Mouse (Mus musculus) splenic B cell, adult 2 months (primary cell): Measurements from ENCODE around the gene Rps6kl1.

Source experiments
- DNase-seq: peaks from one replicate; pipeline ENCODE4 v3.0.0-alpha.2; 2011; ENCODE audit warnings: low read depth, low spot score
- H3K27me3 ChIP-seq: 2 replicates; pipeline ENCODE4 v1.6.1; 2012; ENCODE audit warnings: mild to moderate bottlenecking, low read length, moderate library complexity, mixed read lengths; ENCODE audit not compliant: control insufficient read depth, poor library complexity, insufficient read depth, severe bottlenecking
- H3K36me3 ChIP-seq: 2 replicates; pipeline ENCODE4 v1.6.1; 2012; ENCODE audit warnings: mild to moderate bottlenecking, low read length, moderate library complexity, mixed read lengths; ENCODE audit not compliant: control insufficient read depth, poor library complexity, insufficient read depth, severe bottlenecking

The Rps6kl1 gene

GRCm38 (mm10) chr12:85112550-85113251 is 38.4 kb downstream of the Rps6kl1 start:
- no peak for DNase-seq
- no peaks in the 10 kb centered on the region for H3K27me3 ChIP-seq
- H3K36me3 ChIP-seq: peaks cover 2% of the 10 kb centered on the region; the same call in 1 of the 2 replicates

GRCm38 (mm10) chr12:85110698-85111592 is 40.1 kb downstream of the Rps6kl1 start, which contains the start of the genes Prox2 and Dlst:
Prox2 (minus strand) TSS chr12:85110759.
Dlst (plus strand) TSS chr12:85110833.
- peaks cover 2% of the 10 kb centered on the region; the same call in 1 of the 2 replicates for H3K36me3 ChIP-seq
- no peaks in the 10 kb centered on the region for H3K27me3 ChIP-seq
- DNase-seq: peak; percentile 86

- DNase-seq: no peak
- no peaks in the 10 kb centered on the region for H3K27me3 ChIP-seq
- H3K36me3 ChIP-seq: no peaks in the 10 kb centered on the region
Observed at GRCm38 (mm10) chr12:85110011-85110697, 40.9 kb downstream of the Rps6kl1 start.

GRCm38 (mm10) chr12:85109426-85109825 is 41.6 kb downstream of the Rps6kl1 start:
- no peak for DNase-seq
- no peaks in the 10 kb centered on the region for H3K36me3 ChIP-seq

GRCm38 (mm10) chr12:85108643-85109042 is 42.4 kb downstream of the Rps6kl1 start:
- no peaks in the 10 kb centered on the region for H3K36me3 ChIP-seq
- DNase-seq: no peak
- no peaks in the 10 kb centered on the region for H3K27me3 ChIP-seq

More at GRCm38 (mm10) chr12:85109426-85109825, 41.6 kb downstream of the Rps6kl1 start:
- H3K27me3 ChIP-seq: no peaks in the 10 kb centered on the region

GRCm38 (mm10) chr12:85106292-85106691 is 44.8 kb downstream of the Rps6kl1 start:
- no peaks in the 10 kb centered on the region for H3K27me3 ChIP-seq
- peak; percentile 32 for DNase-seq
- no peaks in the 10 kb centered on the region for H3K36me3 ChIP-seq

GRCm38 (mm10) chr12:85104789-85105188 is 46.3 kb downstream of the Rps6kl1 start:
- H3K27me3 ChIP-seq: no peaks in the 10 kb centered on the region
- DNase-seq: no peak
- no peaks in the 10 kb centered on the region for H3K36me3 ChIP-seq

- H3K27me3 ChIP-seq: no peaks in the 10 kb centered on the region
- DNase-seq: no peak
- no peaks in the 10 kb centered on the region for H3K36me3 ChIP-seq
Observed at GRCm38 (mm10) chr12:85103096-85103495, 48.0 kb downstream of the Rps6kl1 start.

- Histone ChIP-seq H3K27me3 (no peaks in the 10 kb centered on the region), H3K36me3 (no peaks in the 10 kb centered on the region)
- no peak for DNase-seq
Observed at GRCm38 (mm10) chr12:85101521-85102106, 49.5 kb downstream of the Rps6kl1 start.

- DNase-seq: no peak
- Histone ChIP-seq H3K27me3 (no peaks in the 10 kb centered on the region), H3K36me3 (no peaks in the 10 kb centered on the region)
Observed at GRCm38 (mm10) chr12:85101001-85101400, 50.1 kb downstream of the Rps6kl1 start.

- no peak for DNase-seq
- H3K36me3 ChIP-seq: no peaks in the 10 kb centered on the region
- no peaks in the 10 kb centered on the region for H3K27me3 ChIP-seq
Observed at GRCm38 (mm10) chr12:85095859-85096258, 55.2 kb downstream of the Rps6kl1 start.

- peaks cover 2% of the 10 kb centered on the region; the same call in 1 of the 2 replicates for H3K36me3 ChIP-seq
- no peak for DNase-seq
- H3K27me3 ChIP-seq: no peaks in the 10 kb centered on the region
Observed at GRCm38 (mm10) chr12:85095146-85095545, 55.9 kb downstream of the Rps6kl1 start.

GRCm38 (mm10) chr12:85094706-85095105 is 56.4 kb downstream of the Rps6kl1 start:
- H3K27me3 ChIP-seq: no peaks in the 10 kb centered on the region
- no peak for DNase-seq
- H3K36me3 ChIP-seq: peaks cover 2% of the 10 kb centered on the region; the same call in 1 of the 2 replicates

GRCm38 (mm10) chr12:85094010-85094409 is 57.1 kb downstream of the Rps6kl1 start:
- Histone ChIP-seq H3K36me3 (peaks cover 2% of the 10 kb centered on the region; the same call in 1 of the 2 replicates), H3K27me3 (no peaks in the 10 kb centered on the region)
- no peak for DNase-seq
